Comparison of ENCODE assay signal across 30 mouse cellular contexts in genomic region chr5:111470875-111471274, GRCm38 (mm10). TPM values are rescaled to one million over a fixed set of nuclear protein-coding genes. Genes with fewer than 3 reads are reported as not detected.
A peak's percentile ranks its signal among the peaks of the same experiment; 100 is the strongest.
DNase-seq lines count a peak whose midpoint lies in the region; ATAC-seq and TF ChIP-seq lines count a peak whose summit lies in the region.
"Had no signal": no experiment of that assay in that cellular context is flagged by ENCODE, and none has a peak within 500 bp of the region (broad histone marks: within the 10 kb centered on the region; RNA-seq: fewer than 3 reads in every experiment).

No protein-coding gene starts in this region.

- H3K27ac ChIP-seq in forebrain, embryonic 10.5 days = peak overlapping the region; percentile 65
- no peak overlapping the region for H3K27ac ChIP-seq in forebrain, embryonic 13.5 days
- no peak overlapping the region for H3K27ac ChIP-seq in liver, embryonic 11.5 days (ENCODE audit: low read depth, low read length)
- H3K27ac ChIP-seq in liver, postnatal 0 days (ENCODE audit: low read depth) = peak overlapping the region; percentile 78
- no peak overlapping the region for H3K27ac ChIP-seq in lung, postnatal 0 days (ENCODE audit: low read length)
- H3K27ac ChIP-seq: embryonic facial prominence, embryonic 12.5 days; hindbrain, embryonic 14.5 days; layer of hippocampus, adult 2 months; limb, embryonic 10.5 days; limb, embryonic 15.5 days; midbrain, embryonic 12.5 days; neural tube, embryonic 13.5 days had no signal

- no peak overlapping the region for H3K9ac ChIP-seq in forebrain, embryonic 13.5 days
- H3K9ac ChIP-seq in liver, embryonic 11.5 days (ENCODE audit: low read depth, low read length) = no peak overlapping the region
- H3K9ac ChIP-seq in liver, postnatal 0 days (replicated peaks) = no peak overlapping the region
- no peak overlapping the region for H3K9ac ChIP-seq in lung, postnatal 0 days (replicated peaks; ENCODE audit: low read depth)
- H3K9ac ChIP-seq: embryonic facial prominence, embryonic 12.5 days; hindbrain, embryonic 14.5 days; limb, embryonic 15.5 days; midbrain, embryonic 12.5 days; neural tube, embryonic 13.5 days had no signal

- no peak overlapping the region for H3K4me3 ChIP-seq in forebrain, embryonic 10.5 days
- no peak overlapping the region for H3K4me3 ChIP-seq in forebrain, embryonic 13.5 days
- H3K4me3 ChIP-seq in liver, embryonic 11.5 days (ENCODE audit: low read depth, low read length) = no peak overlapping the region
- H3K4me3 ChIP-seq in liver, postnatal 0 days (ENCODE audit: low read depth, low read length) = no peak overlapping the region
- H3K4me3 ChIP-seq in lung, postnatal 0 days (ENCODE audit: low read depth, low read length) = no peak overlapping the region
- H3K4me3 ChIP-seq: embryonic facial prominence, embryonic 12.5 days; layer of hippocampus, adult 2 months; limb, embryonic 10.5 days; limb, embryonic 15.5 days; megakaryocyte, embryonic 14.5 days; midbrain, embryonic 12.5 days; neural tube, embryonic 13.5 days had no signal

- no peak for TF ChIP-seq EP300 in liver, postnatal 0 days (IDR thresholded peaks at IDR 0.05; ENCODE audit: low read depth)
- no peak for TF ChIP-seq EP300 in lung, postnatal 0 days (IDR thresholded peaks at IDR 0.05)

- WGBS in forebrain, embryonic 10.5 days = 86% methylated on average over 4 of the region's 4 CpGs
- 94% methylated on average over 4 of the region's 4 CpGs for WGBS in forebrain, embryonic 13.5 days
- 76% methylated on average over 4 of the region's 4 CpGs for WGBS in liver, embryonic 11.5 days
- 60% methylated on average over 4 of the region's 4 CpGs for WGBS in liver, postnatal 0 days (ENCODE audit: insufficient replicate concordance)
- WGBS in lung, postnatal 0 days = 78% methylated on average over 4 of the region's 4 CpGs

- no peak for DNase-seq in forebrain, embryonic 10.5 days (ENCODE audit: extremely low spot score, low spot score)
- peak; percentile 31 for DNase-seq in liver
- no peak for DNase-seq in liver, embryonic 11.5 days (ENCODE audit: low spot score)
- DNase-seq in liver, postnatal 0 days = peak; percentile 44
- no peak for DNase-seq in spleen, adult 12 weeks (ENCODE audit: low spot score)
- DNase-seq in lung, postnatal 0 days (ENCODE audit: low spot score) = no peak
- no peak for DNase-seq in layer of hippocampus, adult 9-11 months
- DNase-seq: adrenal gland, adult 8-10 months; cerebellum, adult 8-10 months; cerebellum, postnatal 25 days; gastrocnemius, postnatal 10 days; heart, postnatal 36 days; kidney, adult 2 months; kidney, postnatal 36 days; lung, postnatal 4 days; right cerebral cortex, postnatal 4 days had no signal

- H3K4me2 ChIP-seq in forebrain, embryonic 13.5 days = no peak overlapping the region
- H3K4me2 ChIP-seq in liver, embryonic 11.5 days = no peak overlapping the region
- H3K4me2 ChIP-seq in liver, postnatal 0 days (ENCODE audit: low read depth, low read length) = no peak overlapping the region
- no peak overlapping the region for H3K4me2 ChIP-seq in lung, postnatal 0 days (replicated peaks; ENCODE audit: low read depth, low read length)
- H3K4me2 ChIP-seq: embryonic facial prominence, embryonic 12.5 days; heart, embryonic 11.5 days; hindbrain, embryonic 14.5 days; limb, embryonic 15.5 days; midbrain, embryonic 12.5 days; neural tube, embryonic 13.5 days had no signal

- no peaks in the 10 kb centered on the region for H3K9me3 ChIP-seq in forebrain, embryonic 10.5 days
- no peaks in the 10 kb centered on the region for H3K9me3 ChIP-seq in forebrain, embryonic 13.5 days (replicated peaks)
- H3K9me3 ChIP-seq in liver, embryonic 11.5 days (ENCODE audit: control insufficient read depth, low read length) = no peaks in the 10 kb centered on the region
- no peaks in the 10 kb centered on the region for H3K9me3 ChIP-seq in liver, postnatal 0 days (ENCODE audit: low read length)
- H3K9me3 ChIP-seq in lung, postnatal 0 days (ENCODE audit: low read length) = no peaks in the 10 kb centered on the region
- H3K9me3 ChIP-seq: embryonic facial prominence, embryonic 12.5 days; limb, embryonic 10.5 days; limb, embryonic 15.5 days; midbrain, embryonic 12.5 days; neural tube, embryonic 13.5 days had no signal

- H3K36me3 ChIP-seq in forebrain, embryonic 10.5 days (replicated peaks) = no peaks in the 10 kb centered on the region
- H3K36me3 ChIP-seq in forebrain, embryonic 13.5 days (ENCODE audit: poor library complexity, severe bottlenecking) = no peaks in the 10 kb centered on the region
- no peaks in the 10 kb centered on the region for H3K36me3 ChIP-seq in liver, embryonic 11.5 days (ENCODE audit: control insufficient read depth, insufficient read depth, low read length)
- no peaks in the 10 kb centered on the region for H3K36me3 ChIP-seq in liver, postnatal 0 days (replicated peaks; ENCODE audit: insufficient read depth, low read length)
- H3K36me3 ChIP-seq in lung, postnatal 0 days (ENCODE audit: insufficient read depth, low read length) = no peaks in the 10 kb centered on the region
- H3K36me3 ChIP-seq: embryonic facial prominence, embryonic 12.5 days; limb, embryonic 10.5 days; limb, embryonic 15.5 days; midbrain, embryonic 12.5 days; neural tube, embryonic 13.5 days had no signal

- H3K27me3 ChIP-seq in forebrain, embryonic 10.5 days (ENCODE audit: poor library complexity, severe bottlenecking) = no peaks in the 10 kb centered on the region
- H3K27me3 ChIP-seq in forebrain, embryonic 13.5 days = no peaks in the 10 kb centered on the region
- H3K27me3 ChIP-seq in liver, embryonic 11.5 days (replicated peaks; ENCODE audit: control insufficient read depth, insufficient read depth, low read length) = no peaks in the 10 kb centered on the region
- H3K27me3 ChIP-seq in liver, postnatal 0 days (ENCODE audit: insufficient read depth, low read length) = no peaks in the 10 kb centered on the region
- H3K27me3 ChIP-seq in lung, postnatal 0 days (replicated peaks; ENCODE audit: insufficient read depth, low read length) = no peaks in the 10 kb centered on the region
- H3K27me3 ChIP-seq: CH12.LX; embryonic facial prominence, embryonic 12.5 days; limb, embryonic 15.5 days had no signal

- no peak for ATAC-seq in forebrain, embryonic 13.5 days
- ATAC-seq in liver, embryonic 11.5 days (replicated peaks; ENCODE audit: low FRiP score) = no peak
- ATAC-seq in liver, postnatal 0 days = peak; percentile 90
- ATAC-seq in lung, postnatal 0 days = no peak
- ATAC-seq: activated CD4-positive, CD25-positive, alpha-beta regulatory T cell, adult 4 months; forebrain, embryonic 16.5 days had no signal

- no peak for TF ChIP-seq CTCF in liver, postnatal 0 days (IDR thresholded peaks at IDR 0.05; ENCODE audit: low read depth)
- no peak for TF ChIP-seq CTCF in lung, postnatal 0 days (IDR thresholded peaks at IDR 0.05)

- peaks cover 15% of the 10 kb centered on the region for H3K4me1 ChIP-seq in forebrain, embryonic 10.5 days
- peaks cover 9% of the 10 kb centered on the region for H3K4me1 ChIP-seq in forebrain, embryonic 13.5 days
- peaks cover 3% of the 10 kb centered on the region for H3K4me1 ChIP-seq in liver, embryonic 11.5 days (replicated peaks; ENCODE audit: control insufficient read depth, insufficient read depth, low read length)
- H3K4me1 ChIP-seq in liver, postnatal 0 days (ENCODE audit: insufficient read depth) = peaks cover 9% of the 10 kb centered on the region
- no peaks in the 10 kb centered on the region for H3K4me1 ChIP-seq in lung, postnatal 0 days (ENCODE audit: insufficient read depth, low read depth, low read length)

RNA-seq across cellular contexts. Expression of gene Mn1, which starts 53.7 kb away (rescaled TPM):
- 36.5 and 40.0 TPM in 2 replicates for polyA plus RNA-seq in forebrain, embryonic 10.5 days (2016; fragmentation: Nextera tagmentation; extraction: Ambion mirVana)
- polyA plus RNA-seq in forebrain, embryonic 13.5 days (2015; fragmentation: Nextera tagmentation; extraction: Ambion mirVana) = 81.0 and 89.3 TPM in 2 replicates
- polyA plus RNA-seq in liver, embryonic 11.5 days (2014; fragmentation: Nextera tagmentation; extraction: Ambion mirVana) = 5.2 and 5.3 TPM in 2 replicates
- 1.00 and 1.4 TPM in 2 replicates for polyA plus RNA-seq in liver, postnatal 0 days (2015; fragmentation: Nextera tagmentation; extraction: Ambion mirVana)
- 6.0 and 6.6 TPM in 2 replicates for polyA plus RNA-seq in lung, postnatal 0 days (2015; fragmentation: Nextera tagmentation; extraction: Ambion mirVana)
- polyA plus RNA-seq: activated CD4-positive, CD25-positive, alpha-beta regulatory T cell, adult 4 months; C2C12 had no signal

Comparison
In these comparisons a context has a peak if more than half of its experiments do, and no peak if none do; other contexts are left out.
1. DNase-seq: peak in liver (single experiment) and liver, postnatal 0 days (single experiment); none in forebrain, embryonic 10.5 days (single experiment), liver, embryonic 11.5 days (single experiment), spleen, adult 12 weeks (single experiment), lung, postnatal 0 days (single experiment) and layer of hippocampus, adult 9-11 months (single experiment).
2. H3K27ac ChIP-seq: peak in forebrain, embryonic 10.5 days (single experiment) and liver, postnatal 0 days (single experiment); none in forebrain, embryonic 13.5 days (single experiment), liver, embryonic 11.5 days (single experiment) and lung, postnatal 0 days (single experiment).